In the genomic region with DNA sequence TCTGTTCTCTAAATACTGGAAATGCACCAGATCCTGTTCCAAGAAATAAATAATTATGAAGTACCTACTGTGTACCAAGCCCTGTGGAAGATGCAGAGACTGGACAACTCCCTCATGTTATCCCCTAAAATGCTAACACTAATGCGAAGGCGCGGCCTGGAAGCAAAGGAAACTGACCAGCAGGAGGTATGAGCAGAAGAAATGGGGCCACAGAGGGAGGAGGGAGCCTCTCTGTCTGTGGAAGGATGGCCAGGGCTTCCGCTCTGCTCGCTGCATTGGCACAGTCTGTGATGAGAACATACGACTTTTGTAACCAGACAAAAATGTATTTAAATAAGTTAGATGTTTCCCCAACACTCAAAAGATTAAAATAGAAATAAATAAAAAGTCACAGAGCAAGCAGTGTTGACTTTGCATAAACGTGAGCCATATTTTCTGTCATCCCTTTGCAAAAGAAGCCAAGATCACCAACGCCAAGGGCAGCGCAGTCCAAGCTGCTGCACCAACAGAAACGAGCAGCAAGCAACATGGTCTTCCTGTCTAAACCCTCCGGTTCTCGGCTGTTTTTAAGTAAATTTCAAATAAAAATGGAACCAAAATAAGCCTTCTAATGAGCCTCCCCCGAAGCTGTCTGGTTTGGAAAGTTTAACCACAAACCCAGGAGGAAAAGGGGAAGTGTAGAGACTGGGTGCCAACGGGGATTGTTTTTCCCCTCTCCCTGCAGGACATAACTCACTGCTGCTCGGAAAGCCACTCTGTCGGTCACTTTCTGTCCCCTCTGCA, we compare ENCODE assay signal across 9 mouse cellular contexts. TPM values are rescaled to one million over a fixed set of nuclear protein-coding genes. Genes with fewer than 3 reads are reported as not detected.
DNase-seq lines count a peak whose midpoint lies in the region; ATAC-seq lines count a peak whose summit lies in the region.
"Had no signal": no experiment of that assay in that cellular context is flagged by ENCODE, and none has a peak within 500 bp of the region (broad histone marks: within the 10 kb centered on the region; RNA-seq: fewer than 3 reads in every experiment).

No protein-coding gene starts in this region.

- H3K27ac ChIP-seq in kidney, embryonic 15.5 days: peak overlapping the region; percentile 79
- H3K27ac ChIP-seq in embryonic facial prominence, embryonic 12.5 days: peak overlapping the region; percentile 65; the same call in 1 of the 2 replicates
- H3K27ac ChIP-seq in liver, embryonic 15.5 days (replicated peaks): peak overlapping the region; percentile 46
- H3K27ac ChIP-seq: forebrain, embryonic 10.5 days had no signal

- H3K4me1 ChIP-seq in kidney, embryonic 15.5 days: peaks cover 88% of the 10 kb centered on the region
- peaks cover 32% of the 10 kb centered on the region for H3K4me1 ChIP-seq in embryonic facial prominence, embryonic 12.5 days
- H3K4me1 ChIP-seq in liver, embryonic 15.5 days (replicated peaks): peaks cover 66% of the 10 kb centered on the region

- no peaks in the 10 kb centered on the region for H3K36me3 ChIP-seq in kidney, embryonic 15.5 days
- H3K36me3 ChIP-seq in embryonic facial prominence, embryonic 12.5 days: no peaks in the 10 kb centered on the region
- H3K36me3 ChIP-seq in liver, embryonic 15.5 days (replicated peaks): 0 out of 2 replicates have a peak, but pooled peaks cover 7% of the 10 kb centered on the region
- H3K36me3 ChIP-seq: forebrain, embryonic 10.5 days had no signal

- WGBS in kidney, embryonic 15.5 days: 43% methylated on average over 16 of the region's 16 CpGs
- 65% methylated on average over 16 of the region's 16 CpGs for WGBS in embryonic facial prominence, embryonic 12.5 days
- 34% methylated on average over 16 of the region's 16 CpGs for WGBS in liver, embryonic 15.5 days (ENCODE audit: insufficient replicate concordance)

- no peak overlapping the region for H3K9ac ChIP-seq in kidney, embryonic 15.5 days
- no peak overlapping the region for H3K9ac ChIP-seq in embryonic facial prominence, embryonic 12.5 days
- no peak overlapping the region for H3K9ac ChIP-seq in liver, embryonic 15.5 days

- ATAC-seq in kidney, embryonic 15.5 days (replicated peaks; ENCODE audit: low FRiP score): no peak
- ATAC-seq in embryonic facial prominence, embryonic 12.5 days (ENCODE audit: insufficient number of reproducible peaks, insufficient read depth, low FRiP score, low TSS enrichment): no peak
- no peak for ATAC-seq in liver, embryonic 15.5 days (ENCODE audit: insufficient read depth)
- no peak for ATAC-seq in inflammation-experienced regulatory T-cells, adult 6 months

- H3K4me3 ChIP-seq in kidney, embryonic 15.5 days (replicated peaks): no peak overlapping the region
- no peak overlapping the region for H3K4me3 ChIP-seq in embryonic facial prominence, embryonic 12.5 days
- no peak overlapping the region; the same call in 1 of the 2 replicates for H3K4me3 ChIP-seq in liver, embryonic 15.5 days (replicated peaks)
- H3K4me3 ChIP-seq: forebrain, embryonic 10.5 days had no signal

- H3K27me3 ChIP-seq in kidney, embryonic 15.5 days: no peaks in the 10 kb centered on the region
- no peaks in the 10 kb centered on the region for H3K27me3 ChIP-seq in embryonic facial prominence, embryonic 12.5 days
- no peaks in the 10 kb centered on the region for H3K27me3 ChIP-seq in liver, embryonic 15.5 days

- 0 out of 2 replicates have a peak overlapping the region, but pooled peaks have one; percentile 14 for H3K4me2 ChIP-seq in kidney, embryonic 15.5 days
- no peak overlapping the region for H3K4me2 ChIP-seq in embryonic facial prominence, embryonic 12.5 days (replicated peaks)
- H3K4me2 ChIP-seq in liver, embryonic 15.5 days: peak overlapping the region; percentile 35

- DNase-seq in kidney, adult 11 months: no peak
- peak; percentile 36 for DNase-seq in NIH3T3 (ENCODE audit: low read depth)
- no peak for DNase-seq in layer of hippocampus, adult 18-20 months (ENCODE audit: low spot score in 2 of 2)
- no peak for DNase-seq in frontal cortex, postnatal 36 days (ENCODE audit: low spot score in 2 of 2)

- H3K9me3 ChIP-seq in kidney, embryonic 15.5 days (replicated peaks): no peaks in the 10 kb centered on the region
- H3K9me3 ChIP-seq in embryonic facial prominence, embryonic 12.5 days: no peaks in the 10 kb centered on the region
- no peaks in the 10 kb centered on the region for H3K9me3 ChIP-seq in liver, embryonic 15.5 days (replicated peaks)
- H3K9me3 ChIP-seq: forebrain, embryonic 10.5 days had no signal

RNA-seq across cellular contexts. Expression of gene Ggta1, which starts 18.9 kb away (rescaled TPM):
- 20.5 and 22.3 TPM in 2 replicates for polyA plus RNA-seq in kidney, embryonic 15.5 days (2015; fragmentation: Nextera tagmentation; extraction: Ambion mirVana)
- 9.8 and 10.8 TPM in 2 replicates for polyA plus RNA-seq in embryonic facial prominence, embryonic 12.5 days (2016; fragmentation: Nextera tagmentation; extraction: Ambion mirVana)
- polyA plus RNA-seq in liver, embryonic 15.5 days (2015; fragmentation: Nextera tagmentation; extraction: Ambion mirVana): 9.0 and 9.1 TPM in 2 replicates
- total RNA-seq in layer of hippocampus, adult 18-20 months (2021): 1 to 10 TPM; 2.6 to 4.3 TPM
- 10 to 100 TPM; 17.5 to 19.2 (median 18.0) TPM for polyA plus RNA-seq in inflammation-experienced regulatory T-cells, adult 6 months (2017; shearing (Covaris generic))

RNA-seq across cellular contexts. Expression of gene 4930402F06Rik, which starts 47.2 kb away (rescaled TPM):
- not detected in 2 replicates for polyA plus RNA-seq in kidney, embryonic 15.5 days (2015; fragmentation: Nextera tagmentation; extraction: Ambion mirVana)
- polyA plus RNA-seq in embryonic facial prominence, embryonic 12.5 days (2016; fragmentation: Nextera tagmentation; extraction: Ambion mirVana): not detected in 2 replicates
- not detected in 2 replicates for polyA plus RNA-seq in liver, embryonic 15.5 days (2015; fragmentation: Nextera tagmentation; extraction: Ambion mirVana)
- total RNA-seq in layer of hippocampus, adult 18-20 months (2021): not detected
- polyA plus RNA-seq in inflammation-experienced regulatory T-cells, adult 6 months (2017; shearing (Covaris generic)): not detected
- polyA plus RNA-seq: forebrain, embryonic 10.5 days had no signal
